Mouse (Mus musculus) erythroblast, embryonic 14.5 days (primary cell): ENCODE measurements around the gene Gdf10.

Source experiments
- GATA1 ChIP-seq: IDR thresholded peaks from 2 replicates; pipeline ENCODE4 v1.6.1; 2012; ENCODE audit warnings: low read length, inconsistent platforms, mixed read lengths
- TAL1 ChIP-seq: IDR thresholded peaks from 3 replicates; pipeline ENCODE4 v1.6.1; 2012; ENCODE audit warnings: low read length, inconsistent platforms, mixed read lengths

- TF ChIP-seq TAL1 (no peak), GATA1 (no peak)
These were observed 10.5 kb downstream of the Gdf10 start for GRCm38 (mm10) chr14:33933778-33934317.
